Mouse (Mus musculus) stomach, embryonic 14.5 days (tissue): ENCODE measurements around the gene Colq. TPM values are rescaled to one million over a fixed set of nuclear protein-coding genes. Genes with fewer than 3 reads are reported as not detected.

ENCODE experiments used
- ATAC-seq: fragments of 200-750 bp; cut with Nextera tagmentation; 2 replicates; pipeline ENCODE4 v1.8.0; 2017; ENCODE audit warnings: low read depth, moderate TSS enrichment; ENCODE audit not compliant: insufficient number of reproducible peaks, insufficient read depth, low FRiP score
- H3K27ac ChIP-seq: fragments of 300-500 bp; sonication (generic); 2 replicates; pipeline ENCODE4 v1.5.1; 2014; ENCODE audit warnings: mild to moderate bottlenecking, low read length, moderate library complexity, mixed read lengths
- H3K27me3 ChIP-seq: fragments of 300-500 bp; sonication (generic); 2 replicates; pipeline ENCODE4 v1.6.1; 2014; ENCODE audit warnings: low read length, control low read depth, mixed read lengths; ENCODE audit not compliant: control insufficient read depth, insufficient read depth
- H3K36me3 ChIP-seq: fragments of 300-500 bp; sonication (generic); 2 replicates; pipeline ENCODE4 v1.6.1; 2014; ENCODE audit warnings: mild to moderate bottlenecking, control low read depth, low read length, moderate library complexity, mixed read lengths; ENCODE audit not compliant: control insufficient read depth, insufficient read depth
- H3K4me1 ChIP-seq: fragments of 300-500 bp; sonication (generic); 2 replicates; pipeline ENCODE4 v1.6.1; 2014; ENCODE audit warnings: low read length, control low read depth, mixed read lengths; ENCODE audit not compliant: control insufficient read depth, insufficient read depth
- H3K4me2 ChIP-seq: fragments of 300-500 bp; sonication (generic); replicated peaks from 2 replicates; pipeline ENCODE4 v1.6.1; 2014; ENCODE audit warnings: low read depth, low read length, control low read depth
- H3K4me3 ChIP-seq: fragments of 300-500 bp; sonication (generic); 2 replicates; pipeline ENCODE4 v1.5.1; 2014; ENCODE audit warnings: low read depth, low read length, control low read depth
- H3K9ac ChIP-seq: fragments of 300-500 bp; sonication (generic); replicated peaks from 2 replicates; pipeline ENCODE4 v1.6.1; 2014; ENCODE audit warnings: low read depth, mild to moderate bottlenecking, control low read depth, low read length, moderate library complexity, mixed read lengths
- H3K9me3 ChIP-seq: fragments of 300-500 bp; sonication (generic); 2 replicates; pipeline ENCODE4 v1.6.1; 2016; ENCODE audit warnings: low read depth, low read length, control low read depth; ENCODE audit not compliant: control insufficient read depth
- WGBS: fragments of 180-500 bp; shearing (Covaris S2); extraction: QIAGEN DNeasy Blood & Tissue Kit; methylation state at CpG from one replicate; pipeline ENCODE4 v1.1.7; 2014; 5-methylcytosine and 5-hydroxymethylcytosine counted together
- polyA plus RNA-seq: library from polyadenylated mRNA; unstranded; fragments of >200 nt; fragmentation: Nextera tagmentation; extraction: Ambion mirVana; gene quantifications from 2 replicates; pipeline ENCODE4 v1.2.1, GENCODE M21; 2014

The Colq gene
- polyA plus RNA-seq, 1 experiment from 2014 or later, result 0.54 TPM

GRCm38 (mm10) chr14:31556526-31557260, 34.5 kb downstream of the Colq start:
- Histone ChIP-seq H3K4me1 (peaks cover 11% of the 10 kb centered on the region; the same call in 1 of the 2 replicates), H3K9ac (no peak overlapping the region), H3K4me3 (no peak overlapping the region), H3K27me3 (no peaks in the 10 kb centered on the region), H3K9me3 (no peaks in the 10 kb centered on the region), H3K4me2 (no peak overlapping the region), H3K27ac (no peak overlapping the region), H3K36me3 (no peaks in the 10 kb centered on the region)
- WGBS, result 82% methylated on average over 9 of the region's 9 CpGs
- ATAC-seq, result no peak

DNA sequence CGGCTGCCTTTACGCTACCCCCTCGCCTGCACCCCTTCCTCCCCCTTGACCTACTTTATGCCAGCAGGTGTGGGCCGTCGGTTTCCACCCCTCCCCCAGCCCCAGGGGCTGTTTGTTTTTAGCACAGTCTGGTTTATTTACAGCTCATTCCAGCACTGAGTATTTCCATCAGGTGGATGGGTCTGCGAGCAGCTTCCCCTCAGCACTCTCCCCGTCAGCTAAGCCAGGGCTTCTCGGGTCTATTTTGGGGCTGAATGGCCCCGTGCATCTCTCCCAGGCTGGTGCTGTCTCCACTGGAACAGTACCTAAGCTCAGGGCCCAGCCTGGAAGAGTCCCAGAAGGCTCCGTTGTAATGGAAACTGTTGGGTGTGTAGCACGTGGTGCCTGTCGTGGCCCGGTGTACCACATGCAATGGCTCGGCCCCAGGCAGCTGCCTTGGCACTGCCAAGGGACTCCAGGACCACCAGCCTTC, 35.1 kb downstream of the Colq start:
- no peak overlapping the region for H3K4me2 ChIP-seq
- H3K9me3 ChIP-seq, result no peaks in the 10 kb centered on the region
- no peak overlapping the region for H3K27ac ChIP-seq
- H3K9ac ChIP-seq, result no peak overlapping the region
- H3K27me3 ChIP-seq, result no peaks in the 10 kb centered on the region
- H3K36me3 ChIP-seq, result no peaks in the 10 kb centered on the region
- H3K4me1 ChIP-seq, result peaks cover 10% of the 10 kb centered on the region; the same call in 1 of the 2 replicates
- WGBS, result 56% methylated on average over 14 of the region's 14 CpGs
- no peak for ATAC-seq
- no peak overlapping the region for H3K4me3 ChIP-seq

DNA sequence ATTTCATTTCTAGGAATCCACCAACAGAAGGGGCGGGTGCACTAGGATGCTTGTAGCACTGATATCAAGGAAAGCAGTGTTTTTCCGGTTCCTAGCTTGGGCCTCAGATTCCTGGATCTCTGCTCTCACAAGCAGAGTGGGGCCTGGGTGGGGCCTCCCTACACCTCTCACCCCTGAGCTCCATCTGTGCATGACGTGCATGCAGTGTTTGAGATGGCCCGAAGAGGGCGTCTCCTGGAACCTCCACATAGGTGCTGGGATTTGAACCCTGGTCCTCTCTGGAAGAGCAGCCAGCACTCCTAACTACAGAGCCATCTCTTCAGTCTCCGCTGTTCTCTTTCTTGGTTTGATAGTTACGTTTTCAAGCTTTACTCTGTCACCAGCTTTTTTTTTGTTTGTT, 36.1 kb downstream of the Colq start:
- no peak overlapping the region for H3K27ac ChIP-seq
- no peaks in the 10 kb centered on the region for H3K9me3 ChIP-seq
- H3K4me3 ChIP-seq, result no peak overlapping the region
- ATAC-seq, result no peak
- WGBS, result 86% methylated on average over 7 of the region's 7 CpGs
- H3K4me1 ChIP-seq, result no peaks in the 10 kb centered on the region
- no peak overlapping the region for H3K9ac ChIP-seq
- no peaks in the 10 kb centered on the region for H3K36me3 ChIP-seq
- H3K27me3 ChIP-seq, result no peaks in the 10 kb centered on the region
- no peak overlapping the region for H3K4me2 ChIP-seq

DNA sequence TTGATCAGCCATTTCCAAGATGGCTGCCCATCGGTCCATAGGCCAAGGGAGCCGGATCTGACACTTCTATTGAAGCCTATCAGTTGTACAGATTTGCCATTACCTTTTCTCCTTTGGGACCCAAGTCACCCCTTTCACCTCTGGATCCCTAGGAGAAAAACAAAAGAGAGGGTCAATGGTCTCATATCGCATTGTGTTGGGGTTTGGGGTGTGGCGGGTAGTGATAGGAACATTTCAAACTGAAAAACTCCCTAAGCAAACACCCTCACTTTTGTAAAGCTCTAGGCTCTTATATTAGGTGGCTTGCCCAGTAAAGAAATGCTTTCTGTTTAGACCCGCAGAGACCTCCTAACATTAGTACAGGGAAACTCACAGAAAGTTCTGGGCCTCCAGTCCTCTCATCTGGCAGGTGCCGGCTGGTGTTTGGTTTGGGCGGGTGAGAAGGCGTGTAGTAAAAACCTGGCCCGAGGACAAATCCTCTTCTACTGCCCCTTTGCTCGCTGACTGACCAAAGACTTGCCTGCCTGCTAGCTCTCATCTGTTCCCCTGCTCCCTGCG, 47.2 kb downstream of the Colq start:
- Histone ChIP-seq H3K9ac (no peak overlapping the region), H3K4me1 (no peaks in the 10 kb centered on the region), H3K4me2 (no peak overlapping the region), H3K27me3 (no peaks in the 10 kb centered on the region), H3K9me3 (no peaks in the 10 kb centered on the region), H3K27ac (peak overlapping the region; percentile 30; the same call in 1 of the 2 replicates), H3K36me3 (no peaks in the 10 kb centered on the region), H3K4me3 (no peak overlapping the region)
- ATAC-seq, result peak; percentile 79
- 62% methylated on average over 11 of the region's 11 CpGs for WGBS

DNA sequence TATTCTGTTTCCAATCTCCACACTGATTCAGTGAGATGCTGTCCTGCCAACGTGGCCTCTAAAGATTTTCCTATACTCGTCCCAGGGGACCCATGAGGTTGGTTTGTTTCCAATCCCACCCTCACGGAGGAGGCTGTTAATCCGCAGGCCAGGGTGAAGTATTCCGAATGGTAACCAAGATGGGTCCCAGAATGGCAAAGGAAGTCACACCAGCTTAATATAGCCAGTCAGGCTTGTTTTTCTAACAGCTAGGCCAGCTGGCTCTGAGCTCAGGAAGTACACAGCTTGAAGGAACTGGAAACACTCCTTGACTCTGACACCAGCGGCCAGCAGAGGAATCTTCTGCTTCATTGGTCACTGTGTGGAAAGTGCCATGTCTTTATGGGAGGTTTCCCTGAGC, 53.8 kb downstream of the Colq start:
- 79% methylated on average over 6 of the region's 6 CpGs for WGBS
- ATAC-seq, result no peak
- no peaks in the 10 kb centered on the region for H3K9me3 ChIP-seq
- no peak overlapping the region for H3K27ac ChIP-seq
- no peaks in the 10 kb centered on the region for H3K27me3 ChIP-seq
- H3K9ac ChIP-seq, result no peak overlapping the region
- H3K4me2 ChIP-seq, result no peak overlapping the region
- H3K4me3 ChIP-seq, result no peak overlapping the region
- no peaks in the 10 kb centered on the region for H3K4me1 ChIP-seq
- no peaks in the 10 kb centered on the region for H3K36me3 ChIP-seq

DNA sequence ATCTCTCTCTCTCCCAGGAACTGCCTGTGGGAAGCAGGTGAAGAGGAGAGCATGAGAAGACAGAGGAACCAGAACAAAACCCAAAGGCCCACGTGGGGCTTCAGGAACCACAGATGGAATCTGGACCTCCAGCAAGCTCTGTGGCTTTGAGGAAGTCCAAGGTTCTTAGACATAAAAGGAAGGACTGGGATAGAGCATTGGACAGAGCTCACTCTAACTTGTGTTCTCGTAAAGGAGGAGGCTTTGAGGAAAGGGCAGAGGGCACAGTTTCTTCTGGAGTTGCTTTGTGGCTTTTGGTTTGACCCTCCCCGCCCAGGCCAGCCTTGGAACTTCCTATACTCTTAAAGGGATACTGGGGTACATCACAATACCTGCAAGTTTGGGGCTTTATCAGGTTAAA, 58.5 kb downstream of the Colq start:
- H3K4me1 ChIP-seq, result no peaks in the 10 kb centered on the region
- no peak overlapping the region for H3K27ac ChIP-seq
- H3K4me3 ChIP-seq, result no peak overlapping the region
- no peaks in the 10 kb centered on the region for H3K27me3 ChIP-seq
- no peak overlapping the region for H3K4me2 ChIP-seq
- H3K9ac ChIP-seq, result no peak overlapping the region
- no peak for ATAC-seq
- no peaks in the 10 kb centered on the region for H3K36me3 ChIP-seq
- no peaks in the 10 kb centered on the region for H3K9me3 ChIP-seq
- WGBS, result 67% methylated on average over 3 of the region's 3 CpGs

DNA sequence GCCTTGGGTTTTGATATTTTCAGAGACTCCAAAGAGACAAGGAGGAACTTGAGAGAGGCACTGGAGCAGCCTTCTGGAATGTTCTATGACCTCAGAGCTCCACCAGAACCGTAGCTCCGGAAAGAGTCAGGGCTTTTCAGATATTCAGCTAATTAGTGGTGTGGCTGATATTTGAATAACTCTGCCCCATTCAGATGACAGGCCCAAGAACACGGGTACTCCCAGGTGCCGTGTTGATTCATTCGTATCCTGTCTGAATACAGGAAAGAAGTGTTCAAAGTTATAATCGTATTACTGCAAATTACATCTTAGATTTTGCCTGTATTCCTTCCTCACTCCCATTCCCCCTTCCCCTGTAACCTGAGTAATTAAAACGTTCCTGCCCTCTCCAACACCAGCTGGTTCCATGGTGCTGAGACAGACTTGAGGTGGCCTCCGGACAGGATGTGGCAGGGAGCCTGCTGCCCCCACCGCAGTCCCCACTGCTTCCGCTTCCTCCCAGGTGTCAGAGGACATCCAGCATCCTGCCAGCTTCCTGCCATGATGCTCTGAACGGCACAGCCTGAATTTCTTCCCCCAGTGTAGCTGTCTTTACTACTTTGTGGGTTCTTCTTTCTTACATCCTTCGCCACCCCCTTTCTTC, 59.5 kb downstream of the Colq start:
- Histone ChIP-seq H3K27me3 (no peaks in the 10 kb centered on the region), H3K4me1 (no peaks in the 10 kb centered on the region), H3K4me3 (no peak overlapping the region), H3K36me3 (no peaks in the 10 kb centered on the region), H3K27ac (no peak overlapping the region; the same call in 1 of the 2 replicates), H3K4me2 (no peak overlapping the region), H3K9ac (no peak overlapping the region), H3K9me3 (no peaks in the 10 kb centered on the region)
- ATAC-seq, result no peak
- WGBS, result 47% methylated on average over 12 of the region's 12 CpGs

- Histone ChIP-seq H3K4me3 (no peak overlapping the region), H3K36me3 (no peaks in the 10 kb centered on the region), H3K27ac (no peak overlapping the region), H3K4me1 (no peaks in the 10 kb centered on the region), H3K9me3 (no peaks in the 10 kb centered on the region), H3K27me3 (no peaks in the 10 kb centered on the region), H3K9ac (no peak overlapping the region), H3K4me2 (no peak overlapping the region)
- WGBS, result 70% methylated on average over 4 of the region's 4 CpGs
- ATAC-seq, result no peak
Measured at GRCm38 (mm10) chr14:31530847-31531246, 60.3 kb downstream of the Colq start.
